Mouse (Mus musculus) small intestine, adult 2 months (tissue): ENCODE data around the gene Trip11. TPM values are rescaled to one million over a fixed set of nuclear protein-coding genes. Genes with fewer than 3 reads are reported as not detected.

ENCODE experiments used
- H3K27ac ChIP-seq: fragments of 200-500 bp; 2 replicates; pipeline ENCODE4 v1.5.1; 2012; ENCODE audit warnings: low read depth, low read length, control low read depth, inconsistent platforms; ENCODE audit not compliant: insufficient read depth
- H3K27me3 ChIP-seq: fragments of 200-500 bp; 2 replicates; pipeline ENCODE4 v1.6.1; 2012; ENCODE audit warnings: mild to moderate bottlenecking, moderate library complexity, low read length, inconsistent platforms; ENCODE audit not compliant: control insufficient read depth, insufficient read depth
- H3K36me3 ChIP-seq: fragments of 200-500 bp; 2 replicates; pipeline ENCODE4 v1.6.1; 2012; ENCODE audit warnings: mild to moderate bottlenecking, low read length, control low read depth, inconsistent platforms; ENCODE audit not compliant: control insufficient read depth, insufficient read depth
- H3K4me1 ChIP-seq: fragments of 200-500 bp; 2 replicates; pipeline ENCODE4 v1.6.1; 2012; ENCODE audit warnings: low read length, inconsistent platforms, mixed read lengths; ENCODE audit not compliant: control insufficient read depth, insufficient read depth, insufficient read length
- H3K4me3 ChIP-seq: fragments of 200-500 bp; 2 replicates; pipeline ENCODE4 v1.5.1; 2012; ENCODE audit warnings: low read depth, mild to moderate bottlenecking, control low read depth, inconsistent platforms, low read length, moderate library complexity
- CTCF ChIP-seq: fragments of 200-500 bp; IDR thresholded peaks from 2 replicates; pipeline ENCODE4 v1.5.1; 2012; ENCODE audit warnings: low read depth, mild to moderate bottlenecking, control low read depth, inconsistent platforms, low read length, moderate library complexity, mixed read lengths; ENCODE audit not compliant: insufficient replicate concordance, insufficient read length; ENCODE audit errors: extremely low read depth
- POLR2A ChIP-seq: fragments of 200-500 bp; IDR thresholded peaks from 2 replicates; pipeline ENCODE4 v1.6.1; 2012; ENCODE audit warnings: low read depth, mild to moderate bottlenecking, control low read depth, inconsistent platforms, low read length, moderate library complexity
- WGBS: fragments of 180-500 bp; shearing (Covaris S2); methylation state at CpG from one replicate; pipeline ENCODE4 v1.1.7; 2018; 5-methylcytosine and 5-hydroxymethylcytosine counted together
- polyA plus RNA-seq: library from polyadenylated mRNA; depleted of rRNA; stranded (reverse); fragments of >200 nt; gene quantifications from 2 replicates; pipeline ENCODE4 v1.2.3, GENCODE M21; 2012

Trip11 gene
- polyA plus RNA-seq, 1 experiment = 2.1 TPM

- no peak overlapping the region for H3K27ac ChIP-seq
- H3K27me3 ChIP-seq = no peaks in the 10 kb centered on the region
- 71% methylated on average over 4 of the region's 4 CpGs for WGBS
- H3K36me3 ChIP-seq = peaks cover 22% of the 10 kb centered on the region
- no peaks in the 10 kb centered on the region for H3K4me1 ChIP-seq
- TF ChIP-seq CTCF (no peak), POLR2A (no peak)
- H3K4me3 ChIP-seq = no peak overlapping the region
Measured at GRCm38 (mm10) chr12:101948801-101949200, 35.7 kb upstream of the Trip11 start.

GRCm38 (mm10) chr12:101947986-101948385 is 34.9 kb upstream of the Trip11 start:
- Histone ChIP-seq H3K27me3 (no peaks in the 10 kb centered on the region), H3K27ac (no peak overlapping the region), H3K4me3 (no peak overlapping the region), H3K4me1 (no peaks in the 10 kb centered on the region), H3K36me3 (peaks cover 22% of the 10 kb centered on the region)
- TF ChIP-seq CTCF = no peak
- TF ChIP-seq POLR2A = no peak
- WGBS = 91% methylated on average over 8 of the region's 8 CpGs

- TF ChIP-seq POLR2A = no peak
- TF ChIP-seq CTCF = no peak
- Histone ChIP-seq H3K36me3 (peaks cover 30% of the 10 kb centered on the region), H3K27me3 (no peaks in the 10 kb centered on the region), H3K4me3 (no peak overlapping the region), H3K27ac (no peak overlapping the region), H3K4me1 (no peaks in the 10 kb centered on the region)
- WGBS = 84% methylated on average over 7 of the region's 7 CpGs
Measured at GRCm38 (mm10) chr12:101937572-101937971, 24.5 kb upstream of the Trip11 start.

- H3K4me3 ChIP-seq = no peak overlapping the region
- H3K27me3 ChIP-seq = no peaks in the 10 kb centered on the region
- no peak overlapping the region for H3K27ac ChIP-seq
- peaks cover 34% of the 10 kb centered on the region for H3K36me3 ChIP-seq
- H3K4me1 ChIP-seq = no peaks in the 10 kb centered on the region
- 91% methylated on average over 3 of the region's 3 CpGs for WGBS
- TF ChIP-seq CTCF (no peak), POLR2A (no peak)
Measured at GRCm38 (mm10) chr12:101935223-101935622, 22.2 kb upstream of the Trip11 start.

GRCm38 (mm10) chr12:101928423-101928822 is 15.4 kb upstream of the Trip11 start:
- H3K27ac ChIP-seq = no peak overlapping the region
- no peak overlapping the region for H3K4me3 ChIP-seq
- peaks cover 40% of the 10 kb centered on the region for H3K36me3 ChIP-seq
- no peaks in the 10 kb centered on the region for H3K4me1 ChIP-seq
- no peaks in the 10 kb centered on the region for H3K27me3 ChIP-seq
- TF ChIP-seq POLR2A (no peak), CTCF (no peak)
- 68% methylated on average over 1 of the region's 1 CpGs for WGBS

- no peak for TF ChIP-seq CTCF
- TF ChIP-seq POLR2A = no peak
- no peaks in the 10 kb centered on the region for H3K4me1 ChIP-seq
- WGBS = 94% methylated on average over 6 of the region's 6 CpGs
- H3K27ac ChIP-seq = no peak overlapping the region
- peaks cover 20% of the 10 kb centered on the region; the same call in 1 of the 2 replicates for H3K36me3 ChIP-seq
- H3K27me3 ChIP-seq = no peaks in the 10 kb centered on the region
- no peak overlapping the region for H3K4me3 ChIP-seq
Measured at GRCm38 (mm10) chr12:101922313-101922712, 9.2 kb upstream of the Trip11 start.

GRCm38 (mm10) chr12:101919847-101920246 is 6.8 kb upstream of the Trip11 start:
- peaks cover 9% of the 10 kb centered on the region; the same call in 1 of the 2 replicates for H3K36me3 ChIP-seq
- no peak overlapping the region for H3K27ac ChIP-seq
- WGBS = 84% methylated on average over 3 of the region's 3 CpGs
- TF ChIP-seq POLR2A = no peak
- peak; percentile 6; the same call in 1 of the 2 replicates for TF ChIP-seq CTCF
- H3K27me3 ChIP-seq = no peaks in the 10 kb centered on the region
- no peak overlapping the region for H3K4me3 ChIP-seq
- no peaks in the 10 kb centered on the region for H3K4me1 ChIP-seq
